Mouse (Mus musculus) olfactory bulb, adult 2 months (tissue): ENCODE results near the gene Jmjd1c.

Experiments used
- CTCF ChIP-seq: fragments of 200-500 bp; IDR thresholded peaks from 2 replicates; pipeline ENCODE4 v1.5.1; 2012; ENCODE audit warnings: low read depth, mild to moderate bottlenecking, low read length, moderate library complexity; ENCODE audit not compliant: insufficient read depth
- POLR2A ChIP-seq: fragments of 200-500 bp; IDR thresholded peaks from 2 replicates; pipeline ENCODE4 v1.6.1; 2012; ENCODE audit warnings: mild to moderate bottlenecking, low read depth, low read length, moderate library complexity; ENCODE audit not compliant: insufficient read depth

DNA sequence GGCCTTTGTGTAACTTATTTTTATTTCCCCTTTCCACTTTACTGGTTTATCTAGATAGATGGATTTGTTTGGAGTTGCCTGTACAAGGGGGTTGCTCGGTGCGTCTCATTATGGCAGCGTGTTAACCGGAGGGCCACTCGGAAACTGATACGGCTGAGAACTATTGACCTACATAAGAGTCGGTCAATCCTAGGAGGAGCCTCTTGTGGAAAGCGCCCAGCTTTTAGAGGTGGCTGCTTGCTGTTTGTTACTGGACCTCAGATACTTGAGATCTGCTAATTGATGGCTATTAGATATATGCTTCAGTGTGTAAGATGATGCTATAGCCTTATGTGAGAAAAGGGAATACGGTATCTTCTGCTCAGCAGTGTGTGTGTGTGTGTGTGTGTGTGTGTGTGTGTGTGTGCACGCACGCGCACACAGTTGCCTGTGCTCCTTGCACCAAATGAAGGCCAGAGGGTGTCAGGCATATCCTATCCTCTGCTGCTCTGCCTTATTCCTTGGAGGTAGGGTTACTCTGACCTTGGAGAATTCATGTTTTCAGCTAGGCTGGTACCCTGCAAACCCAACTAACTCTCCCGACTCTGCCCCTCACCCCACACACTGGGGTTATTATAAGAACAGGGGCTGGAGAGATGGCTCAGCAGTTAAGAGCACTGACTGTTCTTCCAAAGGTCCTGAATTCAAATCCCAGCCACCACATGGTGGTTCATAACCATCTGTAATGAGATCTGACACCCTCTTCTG, 3.4 kb downstream of the Jmjd1c start:
- no peak for TF ChIP-seq CTCF
- TF ChIP-seq POLR2A, result no peak
